Mouse (Mus musculus): ENCODE measurements at regions not wholly inside any gene's neighbourhood (a gene's known extent, or its start where the extent isn't known, plus 50 kb on each side); places are given as distances from the start of the nearest gene placed in this dataset.

DNA sequence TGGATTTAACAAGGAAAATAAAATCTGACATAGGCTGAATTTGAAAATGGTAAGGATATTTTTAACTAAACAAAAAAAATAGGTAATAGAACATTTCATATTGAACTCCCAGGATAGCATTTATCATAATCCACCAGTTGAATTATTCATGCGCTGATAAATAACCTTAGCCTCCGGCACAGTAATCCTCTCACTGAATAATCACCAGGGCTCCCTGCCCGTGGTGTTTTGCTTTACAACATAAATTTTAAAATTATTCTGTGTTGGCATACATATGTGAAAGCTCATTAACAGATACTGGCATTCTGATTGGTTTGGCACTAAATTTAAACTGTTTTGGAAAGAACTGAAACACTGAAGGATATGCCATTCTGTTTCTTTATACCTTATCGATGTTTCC lies 181.6 kb upstream of the N6amt1 start:
- TF ChIP-seq POLR2A (IDR thresholded peaks at IDR 0.05; ENCODE audit: extremely low read depth, insufficient read depth, low read length) (no peak), CTCF (IDR thresholded peaks at IDR 0.05; ENCODE audit: low read depth, low read length) (no peak)

Measured in liver, adult 2 months (tissue).